Mouse (Mus musculus): Measurements from ENCODE around the gene A330070K13Rik.

The A330070K13Rik gene

DNA sequence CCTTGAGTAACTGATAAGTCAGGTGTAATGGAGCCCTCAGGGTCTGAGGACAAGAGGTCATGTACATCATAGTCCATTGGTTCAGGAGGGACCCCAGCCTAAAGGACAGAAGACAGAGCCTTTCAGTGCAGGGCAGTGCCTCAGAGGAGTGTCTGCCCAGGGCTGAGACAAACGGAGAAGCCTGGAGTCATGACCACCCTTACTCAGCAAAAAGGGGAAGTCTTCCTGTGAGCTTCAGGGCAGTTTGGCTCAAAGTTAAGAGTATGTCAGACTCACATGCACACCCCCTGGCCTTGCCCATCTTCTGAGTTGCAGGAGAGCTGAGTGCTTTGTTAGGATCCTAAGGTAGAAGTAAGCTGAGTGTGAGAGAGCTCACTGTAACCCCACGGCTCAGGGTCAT is 54.5 kb downstream of the A330070K13Rik start:
- DNase-seq (ENCODE audit: low spot score), result no peak

Measured in embryo, embryonic 10 days (tissue).